Mouse (Mus musculus) spleen, postnatal 10 days (tissue): ENCODE measurements around the gene Zp2.

Experiments
- DNase-seq, 2 experiments: peaks; one replicate each; pipeline ENCODE4 v3.0.0; 2021 to 2022; ENCODE audit warnings: low spot score in 2 of 2

Gene Zp2

GRCm38 (mm10) chr7:120145191-120145590 lies at the start of gene Zp2:
Gene Zp2 (minus strand): TSS chr7:120145291.
- DNase-seq: no peak

GRCm38 (mm10) chr7:120192816-120193215 lies 47.7 kb upstream of the Zp2 start:
- no peak for DNase-seq

DNA sequence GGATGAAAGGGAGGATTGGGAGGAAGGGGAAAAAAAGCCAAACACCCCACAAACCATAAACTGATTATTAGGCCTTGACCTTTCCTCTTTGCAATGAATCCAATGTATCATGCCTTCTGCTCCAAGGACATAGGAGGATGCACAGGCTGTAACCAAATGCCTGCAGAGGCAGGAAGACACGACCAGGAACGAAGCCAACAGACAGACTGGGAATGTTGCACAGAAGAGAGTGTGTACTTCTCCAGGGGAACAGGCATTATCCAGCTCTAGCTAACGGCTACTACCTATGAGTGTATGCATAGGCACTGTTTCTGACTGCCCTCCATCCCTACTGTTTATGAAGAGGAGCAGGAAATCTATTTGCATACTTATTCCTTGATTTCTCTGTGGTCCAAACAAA lies 47.1 kb upstream of the Zp2 start:
- DNase-seq: no peak

DNA sequence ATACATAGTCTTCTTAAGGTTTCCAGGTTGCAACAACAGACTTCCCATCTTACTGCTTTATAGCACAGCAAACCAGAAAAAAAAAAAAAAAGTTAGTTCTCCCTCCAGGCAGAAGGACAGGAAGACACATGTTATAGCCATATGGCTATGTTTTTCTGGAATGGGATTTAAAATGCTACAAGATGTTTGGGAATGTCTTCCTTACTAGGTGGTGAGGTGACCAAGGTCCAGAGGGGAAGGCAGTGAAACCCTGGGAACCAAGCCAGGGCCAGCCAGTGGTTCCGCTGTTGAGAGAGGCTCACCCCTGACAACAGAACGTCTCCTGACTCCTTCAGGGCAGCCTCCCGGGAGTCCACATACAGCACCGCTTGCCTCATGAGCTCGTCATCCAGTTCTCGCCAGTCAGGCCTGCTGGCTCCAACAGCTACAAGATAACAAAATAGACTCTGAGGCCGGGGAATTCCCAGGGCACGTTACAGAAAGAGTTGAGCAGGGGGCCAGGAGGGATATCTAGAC lies 45.1 kb upstream of the Zp2 start:
- DNase-seq: no peak

GRCm38 (mm10) chr7:120189369-120190149 lies 44.5 kb upstream of the Zp2 start:
- no peak for DNase-seq

GRCm38 (mm10) chr7:120188946-120189345 lies 43.9 kb upstream of the Zp2 start:
- no peak for DNase-seq

- DNase-seq: no peak
Observed at GRCm38 (mm10) chr7:120182891-120183290, 37.8 kb upstream of the Zp2 start.

- DNase-seq: no peak
Observed at GRCm38 (mm10) chr7:120181401-120182230, 36.5 kb upstream of the Zp2 start.

DNA sequence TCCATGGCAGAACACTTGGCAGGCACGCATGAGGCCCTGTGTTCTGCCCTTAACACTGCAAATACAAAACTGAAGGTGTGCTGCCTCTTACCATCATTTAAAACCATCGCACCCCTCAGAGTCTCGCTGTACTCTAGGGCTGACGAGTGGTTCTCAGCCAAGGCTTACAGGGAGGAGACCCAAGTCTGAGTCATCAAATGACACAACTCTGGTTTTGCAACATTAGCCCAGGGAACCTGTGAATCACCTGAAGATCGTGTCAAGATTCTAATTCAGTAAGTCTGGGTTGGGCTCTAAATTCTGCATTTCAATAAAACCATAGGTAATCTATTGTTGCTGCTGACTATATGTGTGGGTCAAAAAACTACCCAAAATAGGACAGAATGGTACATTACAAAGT lies 35.5 kb upstream of the Zp2 start:
- DNase-seq: no peak

- DNase-seq: no peak
Observed at GRCm38 (mm10) chr7:120178935-120179334, 33.8 kb upstream of the Zp2 start.

DNA sequence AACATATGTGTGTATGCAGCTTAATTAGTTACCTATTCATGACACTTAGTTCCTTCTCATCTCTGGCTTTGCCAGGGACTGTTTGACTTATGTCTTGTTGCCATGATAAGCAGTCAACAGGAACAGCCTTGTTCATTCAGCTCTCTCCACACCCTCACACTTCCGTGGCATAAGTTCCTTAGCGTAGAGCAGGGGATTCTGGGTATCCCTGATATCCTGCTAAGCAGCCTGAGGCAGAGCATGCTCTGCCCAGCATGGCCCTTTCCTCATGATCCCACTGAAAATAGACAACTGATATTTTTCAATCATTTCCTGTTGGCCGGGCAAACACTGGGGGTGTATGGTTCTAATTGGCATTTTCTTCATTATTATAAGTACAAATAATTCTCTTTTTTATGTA lies 32.5 kb upstream of the Zp2 start:
- no peak for DNase-seq

GRCm38 (mm10) chr7:120174723-120175504 lies 29.8 kb upstream of the Zp2 start:
- no peak for DNase-seq

DNA sequence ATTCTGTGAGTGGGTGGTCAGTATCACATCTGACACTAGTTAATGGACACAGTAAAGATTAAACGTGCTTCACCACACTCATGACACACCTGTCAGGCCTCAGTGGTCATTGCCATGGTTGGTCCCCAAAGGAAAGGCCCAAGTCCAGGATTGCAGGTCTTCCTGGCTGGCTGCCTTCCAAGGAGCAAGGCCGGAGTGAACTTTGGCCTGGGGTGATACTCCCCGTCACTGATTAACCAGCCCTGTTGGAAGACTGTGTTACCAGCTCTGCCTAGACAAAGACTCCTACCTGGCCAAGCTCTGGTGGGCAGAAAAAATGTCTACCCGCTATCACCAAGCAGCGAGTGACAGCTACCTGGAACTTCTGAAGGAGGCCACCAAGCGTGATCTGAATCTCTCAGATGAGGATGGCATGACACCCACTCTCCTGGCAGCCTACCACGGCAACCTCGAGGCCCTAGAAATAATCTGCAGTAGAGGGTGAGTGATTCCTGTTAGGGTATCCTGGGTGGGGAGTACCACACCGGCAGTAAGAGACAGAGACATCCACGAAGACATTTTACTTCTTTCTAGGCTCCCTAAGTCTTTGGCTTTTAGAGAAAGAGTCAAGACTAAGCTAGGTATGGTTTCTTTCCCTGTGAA lies 28.6 kb upstream of the Zp2 start, which contains the start of gene Anks4b:
TSS of gene Anks4b (plus strand) at position 256 of the 642 bp plus-strand sequence.
- no peak for DNase-seq

DNA sequence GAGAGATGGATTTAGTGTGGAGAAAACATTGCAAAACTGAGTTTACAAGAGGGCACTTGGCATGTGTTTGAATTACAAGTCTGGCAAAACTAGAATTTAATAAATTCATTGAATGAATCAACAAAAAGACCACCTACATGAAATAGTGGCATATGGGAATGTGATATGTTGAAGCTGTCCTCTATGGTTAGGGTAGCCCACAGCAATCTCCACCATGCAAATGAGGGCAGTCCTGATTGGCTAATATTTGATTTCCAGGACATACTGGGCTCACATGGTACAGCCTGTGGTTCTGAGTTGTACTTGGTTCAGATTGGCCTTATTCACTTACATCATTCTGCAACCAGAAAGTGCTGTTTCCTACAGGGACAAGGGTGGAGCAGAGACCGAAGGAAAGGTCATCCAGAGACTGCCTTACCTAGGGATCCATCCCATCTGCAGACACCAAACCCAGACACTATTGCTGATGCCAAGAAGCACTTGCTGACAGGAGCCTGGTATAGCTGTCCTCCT lies 27.2 kb upstream of the Zp2 start:
- DNase-seq: no peak

DNA sequence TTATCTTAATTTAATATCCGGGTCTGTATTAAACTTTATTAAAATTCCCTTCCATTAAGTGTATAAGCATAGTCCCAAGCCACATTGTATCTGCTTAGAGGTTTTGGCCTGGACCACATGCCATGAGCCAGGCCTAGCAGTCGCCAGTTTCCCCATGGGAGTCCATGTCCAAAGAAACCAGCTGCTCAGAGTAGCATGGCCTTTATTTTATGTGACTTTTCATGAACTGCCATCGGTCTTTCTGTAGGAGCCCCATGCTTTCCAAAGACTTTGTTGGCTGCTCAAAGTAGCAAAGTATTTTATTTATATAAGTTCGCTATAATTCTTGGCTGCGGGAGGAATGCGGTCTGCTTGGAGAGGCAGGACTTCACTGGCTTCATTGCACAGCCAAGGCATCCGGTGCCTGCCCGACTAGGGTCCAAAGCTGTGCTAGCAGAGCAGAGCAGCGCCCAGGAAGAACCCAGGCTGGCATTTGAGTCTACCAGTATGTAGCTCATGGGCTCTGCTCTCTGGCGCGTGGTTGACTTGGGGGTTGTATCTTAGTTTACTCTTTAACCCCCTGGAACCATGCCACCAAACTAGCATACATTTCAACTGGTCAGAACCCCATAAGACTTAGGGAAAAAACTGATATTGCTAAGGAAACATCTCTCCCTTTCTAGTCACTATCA lies 18.6 kb upstream of the Zp2 start:
- no peak for DNase-seq

DNA sequence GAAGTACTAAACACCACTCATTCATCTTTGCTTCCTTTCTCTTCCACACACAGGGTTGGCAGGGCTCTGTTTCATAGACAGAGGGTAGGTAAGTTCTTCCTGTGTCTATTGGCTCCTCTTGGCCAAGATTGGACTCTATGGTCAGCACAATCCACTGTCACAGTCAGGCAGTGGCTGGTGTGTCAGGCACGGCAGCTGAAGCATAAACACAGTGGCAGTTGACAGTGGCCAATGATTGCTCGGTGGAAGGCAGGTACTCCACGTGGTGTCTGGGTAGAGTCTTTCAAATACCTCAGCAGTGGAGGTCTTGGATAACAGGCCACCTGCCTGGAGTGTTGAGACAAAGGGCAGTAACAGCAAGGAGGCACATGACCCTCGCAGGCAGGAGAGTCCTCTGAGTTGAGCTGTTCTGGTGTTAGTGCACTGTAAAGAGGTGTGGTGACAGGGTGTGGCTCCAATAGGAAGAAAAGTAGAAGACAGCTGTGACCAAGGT lies 13.1 kb upstream of the Zp2 start:
- DNase-seq: no peak

DNA sequence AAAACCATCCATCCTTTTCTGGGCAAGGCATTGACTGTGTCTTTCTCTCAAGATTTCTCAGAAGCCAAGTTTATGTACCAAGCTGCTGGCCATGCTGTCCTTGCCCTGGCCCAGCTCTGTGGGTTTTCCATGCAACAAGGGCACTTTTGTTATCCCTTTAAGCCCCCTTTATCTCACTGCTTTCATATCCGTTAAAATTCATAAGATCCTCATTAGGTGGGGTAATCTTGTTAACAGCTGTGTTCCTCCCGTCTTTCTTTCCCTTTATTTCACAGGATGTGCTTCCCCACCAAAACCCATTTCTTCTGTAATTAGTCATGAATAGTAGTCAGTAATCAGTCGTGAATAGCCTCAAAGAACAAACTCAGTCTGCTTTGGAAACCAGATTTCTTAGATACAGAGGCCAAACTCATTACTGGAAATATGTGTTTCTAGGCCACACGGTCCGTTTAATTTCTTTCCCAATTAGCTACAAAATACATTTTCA lies 12.5 kb upstream of the Zp2 start:
- no peak for DNase-seq

DNA sequence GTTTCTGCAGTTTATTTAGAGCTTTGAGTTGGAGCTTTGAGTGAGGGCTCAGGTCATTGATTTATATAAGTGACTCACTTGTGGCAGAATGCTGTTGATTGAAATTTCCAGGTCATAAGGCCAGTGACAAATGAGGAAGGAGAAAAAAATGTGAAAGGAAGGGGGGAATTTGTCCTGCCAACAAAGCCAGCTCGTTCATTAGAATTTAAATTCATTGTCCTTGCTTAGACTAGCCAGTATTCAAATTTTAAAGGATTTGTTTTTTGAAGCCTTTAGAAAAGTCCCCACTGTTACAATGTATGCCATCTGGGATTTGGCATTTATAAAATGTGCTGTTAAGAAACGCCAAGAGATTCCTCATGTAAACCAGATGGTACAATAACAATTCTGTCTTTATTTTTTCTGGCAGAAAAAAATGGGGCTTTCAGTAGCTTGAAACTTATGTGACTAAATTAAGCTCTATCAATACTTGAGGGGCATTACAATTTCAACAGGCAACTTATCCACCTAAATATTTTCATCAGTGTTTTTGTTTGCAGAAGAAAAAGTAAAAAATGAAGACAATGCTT lies 11.8 kb upstream of the Zp2 start:
- DNase-seq: no peak

GRCm38 (mm10) chr7:120150898-120151297 lies 5.8 kb upstream of the Zp2 start:
- DNase-seq: no peak

DNA sequence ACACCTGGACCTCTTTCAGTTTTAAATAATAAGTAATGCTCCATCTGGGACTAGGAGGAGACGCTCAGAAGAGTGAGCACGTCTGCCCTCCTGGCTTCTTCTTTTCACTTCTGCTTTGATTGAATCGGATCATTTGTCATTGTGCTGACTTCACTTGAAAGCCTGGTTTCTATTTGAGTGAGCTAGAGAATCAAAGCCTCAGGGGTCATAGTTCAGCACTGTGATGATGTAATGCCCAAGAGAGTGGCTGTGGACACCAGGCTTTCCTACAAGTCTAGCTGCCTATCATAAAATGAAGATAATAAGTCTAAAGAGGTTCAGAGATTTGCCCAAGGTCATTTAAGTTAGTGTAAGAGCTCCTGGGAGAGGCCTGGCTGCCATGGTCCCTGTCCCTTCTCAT lies 5.2 kb upstream of the Zp2 start:
- no peak for DNase-seq
